Mouse (Mus musculus) E14TG2a.4 (cell line): ENCODE data around the gene Dmd.

ENCODE experiments used
- CTCF ChIP-seq: conservative IDR thresholded peaks from 2 replicates; pipeline ENCODE4 v1.5.1; 2014; ENCODE audit warnings: low read length
- NANOG ChIP-seq: IDR thresholded peaks from 2 replicates; pipeline ENCODE4 v1.6.1; 2014; ENCODE audit warnings: borderline replicate concordance, low read length, mixed read lengths
- POU5F1 ChIP-seq: IDR thresholded peaks from 2 replicates; pipeline ENCODE4 v1.6.1; 2014; ENCODE audit warnings: low read length, borderline replicate concordance

GRCm38 (mm10) chrX:84364981-84365380, 1416.3 kb downstream of the Dmd start:
- TF ChIP-seq CTCF (no peak), NANOG (no peak), POU5F1 (no peak)
